Mouse (Mus musculus): Measurements from ENCODE around the gene 4921536K21Rik. TPM values are rescaled to one million over a fixed set of nuclear protein-coding genes. Genes with fewer than 3 reads are reported as not detected.
"Not testable (repeated sequence)": the region's sequence is repeated elsewhere in the genome, so short reads cannot be mapped to it uniquely, and the experiment has no call there.

The 4921536K21Rik gene
- total RNA-seq, 2 experiments from 2014 or later, result 0.42 to 0.96 TPM

GRCm38 (mm10) chr11:3912100-3912874, 17.4 kb upstream of the 4921536K21Rik start:
- no peak for DNase-seq (ENCODE audit: low spot score)
- intact Hi-C loops (cut with DNase I), result loop anchor here (2.0 kb wide), 1 partner anchor 17 kb away; the partner anchor contains the start of genes 4921536K21Rik and Dusp18

GRCm38 (mm10) chr11:3911440-3911839, 16.5 kb upstream of the 4921536K21Rik start:
- intact Hi-C loops (cut with DNase I); DNase-seq (ENCODE audit: low spot score): not testable (repeated sequence)

- intact Hi-C loops (cut with DNase I), result no loop called here
- no peak for DNase-seq (ENCODE audit: low spot score)
Observed at GRCm38 (mm10) chr11:3910513-3911310, 15.8 kb upstream of the 4921536K21Rik start.

GRCm38 (mm10) chr11:3909236-3909635, 14.3 kb upstream of the 4921536K21Rik start:
- intact Hi-C loops (cut with DNase I), result no loop called here
- DNase-seq (ENCODE audit: low spot score), result no peak

GRCm38 (mm10) chr11:3905446-3905845, 10.5 kb upstream of the 4921536K21Rik start:
- intact Hi-C loops (cut with DNase I), result no loop called here
- no peak for DNase-seq (ENCODE audit: low spot score)

GRCm38 (mm10) chr11:3904673-3905072, 9.8 kb upstream of the 4921536K21Rik start:
- intact Hi-C loops (cut with DNase I), result no loop called here
- no peak for DNase-seq (ENCODE audit: low spot score)

GRCm38 (mm10) chr11:3903046-3903445, 8.1 kb upstream of the 4921536K21Rik start:
- peak; percentile 51 for DNase-seq (ENCODE audit: low spot score)
- intact Hi-C loops (cut with DNase I), result no loop called here

GRCm38 (mm10) chr11:3902516-3902915, 7.6 kb upstream of the 4921536K21Rik start:
- intact Hi-C loops (cut with DNase I), result no loop called here
- no peak for DNase-seq (ENCODE audit: low spot score)

GRCm38 (mm10) chr11:3900296-3900695, 5.4 kb upstream of the 4921536K21Rik start:
- intact Hi-C loops (cut with DNase I), result no loop called here
- no peak for DNase-seq (ENCODE audit: low spot score)

- no peak for DNase-seq (ENCODE audit: low spot score)
- intact Hi-C loops (cut with DNase I), result loop anchor here (2.0 kb wide), 1 partner anchor 17 kb away; no protein-coding TSS in a partner anchor
Observed at GRCm38 (mm10) chr11:3895933-3896332, 1.0 kb upstream of the 4921536K21Rik start.

GRCm38 (mm10) chr11:3895458-3895857, 560 bp upstream of the 4921536K21Rik start:
- DNase-seq (ENCODE audit: low spot score), result no peak
- intact Hi-C loops (cut with DNase I), result loop anchor here (2.0 kb wide), 1 partner anchor 17 kb away; no protein-coding TSS in a partner anchor

- intact Hi-C loops (cut with DNase I), result loop anchor here (2.0 kb wide), 1 partner anchor 19 kb away; no protein-coding TSS in a partner anchor
- DNase-seq (ENCODE audit: low spot score), result no peak
Observed at GRCm38 (mm10) chr11:3893970-3894369, 928 bp downstream of the 4921536K21Rik start.

GRCm38 (mm10) chr11:3887331-3887730, 7.6 kb downstream of the 4921536K21Rik start:
- DNase-seq (ENCODE audit: low spot score), result no peak
- intact Hi-C loops (cut with DNase I), result loop anchor here (10.0 kb wide), 1 partner anchor 353 kb away; no protein-coding TSS in a partner anchor

GRCm38 (mm10) chr11:3883711-3884110, 11.2 kb downstream of the 4921536K21Rik start:
- intact Hi-C loops (cut with DNase I), result loop anchor here (5.0 to 10.0 kb wide), 2 partner anchors 166 to 349 kb away; no protein-coding TSS in a partner anchor
- no peak for DNase-seq (ENCODE audit: low spot score)

- intact Hi-C loops (cut with DNase I), result loop anchor here (1.0 to 10.0 kb wide), 5 partner anchors 35 to 405 kb away; partner anchors contain the start of gene Slc35e4
- DNase-seq (ENCODE audit: low spot score), result no peak
Observed at GRCm38 (mm10) chr11:3879836-3880235, 15.1 kb downstream of the 4921536K21Rik start.

GRCm38 (mm10) chr11:3878660-3879059, 16.2 kb downstream of the 4921536K21Rik start:
- intact Hi-C loops (cut with DNase I), result loop anchor here (1.0 to 10.0 kb wide), 2 partner anchors 70 to 404 kb away; no protein-coding TSS in a partner anchor
- no peak for DNase-seq (ENCODE audit: low spot score)

- intact Hi-C loops (cut with DNase I), result loop anchor here (10.0 kb wide), 1 partner anchor 402 kb away; no protein-coding TSS in a partner anchor
- no peak for DNase-seq (ENCODE audit: low spot score)
Observed at GRCm38 (mm10) chr11:3876419-3876818, 18.5 kb downstream of the 4921536K21Rik start.

- intact Hi-C loops (cut with DNase I), result loop anchor here (5.0 kb wide), 1 partner anchor 57 kb away; no protein-coding TSS in a partner anchor
- no peak for DNase-seq (ENCODE audit: low spot score)
Observed at GRCm38 (mm10) chr11:3864343-3864742, 30.6 kb downstream of the 4921536K21Rik start.

- no peak for DNase-seq (ENCODE audit: low spot score)
- intact Hi-C loops (cut with DNase I), result loop anchor here (5.0 kb wide), 1 partner anchor 56 kb away; no protein-coding TSS in a partner anchor
Observed at GRCm38 (mm10) chr11:3863454-3864112, 31.3 kb downstream of the 4921536K21Rik start, which contains the start of gene Osbp2. TSS of gene Osbp2 (minus strand) at chr11:3863903.
